Mouse (Mus musculus): ENCODE measurements around the gene Tatdn3. TPM values are rescaled to one million over a fixed set of nuclear protein-coding genes. Genes with fewer than 3 reads are reported as not detected.
"Not testable (repeated sequence)": the region's sequence is repeated elsewhere in the genome, so short reads cannot be mapped to it uniquely, and the experiment has no call there.

Gene Tatdn3
- total RNA-seq, 2 experiments from 2014 or later = 30.0 to 42.1 TPM

GRCm38 (mm10) chr1:191036554-191037334, 26.0 kb downstream of the Tatdn3 start, which contains the start of gene Spata45:
Gene Spata45, plus strand, starts transcription at chr1:191036639.
- no peak for DNase-seq (ENCODE audit: low spot score in 2 of 2)

- no peak for DNase-seq (ENCODE audit: low spot score in 2 of 2)
Observed at GRCm38 (mm10) chr1:191035649-191036048, 27.1 kb downstream of the Tatdn3 start.

GRCm38 (mm10) chr1:191030922-191031425, 31.8 kb downstream of the Tatdn3 start:
- DNase-seq (ENCODE audit: low spot score in 2 of 2) = not testable (repeated sequence)

- no peak for DNase-seq (ENCODE audit: low spot score in 2 of 2)
Observed at GRCm38 (mm10) chr1:191030182-191030581, 32.5 kb downstream of the Tatdn3 start.

- DNase-seq (ENCODE audit: low spot score in 2 of 2) = peak; percentile 95 to 99
Observed at GRCm38 (mm10) chr1:191026021-191026713, 36.6 kb downstream of the Tatdn3 start, which contains the start of gene Flvcr1. Gene Flvcr1, minus strand, starts transcription at chr1:191026158.

- peak in 1 of 2 experiments; percentile 33 for DNase-seq (ENCODE audit: low spot score in 2 of 2)
Observed at GRCm38 (mm10) chr1:191025016-191026012, 37.4 kb downstream of the Tatdn3 start.

GRCm38 (mm10) chr1:191023806-191024205, 38.9 kb downstream of the Tatdn3 start:
- DNase-seq (ENCODE audit: low spot score in 2 of 2) = not testable (repeated sequence)

- no peak for DNase-seq (ENCODE audit: low spot score in 2 of 2)
Observed at GRCm38 (mm10) chr1:191023140-191023539, 39.6 kb downstream of the Tatdn3 start.

- DNase-seq (ENCODE audit: low spot score in 2 of 2) = peak; percentile 19 to 74
Observed at GRCm38 (mm10) chr1:191021016-191021415, 41.7 kb downstream of the Tatdn3 start.

- DNase-seq (ENCODE audit: low spot score in 2 of 2) = peak; percentile 17 to 65
Observed at GRCm38 (mm10) chr1:191020217-191020924, 42.4 kb downstream of the Tatdn3 start.

GRCm38 (mm10) chr1:191019803-191020202, 42.9 kb downstream of the Tatdn3 start:
- no peak for DNase-seq (ENCODE audit: low spot score in 2 of 2)

- DNase-seq (ENCODE audit: low spot score in 2 of 2) = no peak
Observed at GRCm38 (mm10) chr1:191014271-191014670, 48.5 kb downstream of the Tatdn3 start.

- DNase-seq (ENCODE audit: low spot score in 2 of 2) = no peak
Observed at GRCm38 (mm10) chr1:191008707-191009106, 54.0 kb downstream of the Tatdn3 start.

- no peak for DNase-seq (ENCODE audit: low spot score in 2 of 2)
Observed at GRCm38 (mm10) chr1:191002201-191002600, 60.5 kb downstream of the Tatdn3 start.

- no peak for DNase-seq (ENCODE audit: low spot score in 2 of 2)
Observed at GRCm38 (mm10) chr1:191000686-191001085, 62.0 kb downstream of the Tatdn3 start.

- DNase-seq (ENCODE audit: low spot score in 2 of 2) = no peak
Observed at GRCm38 (mm10) chr1:190998027-190998426, 64.7 kb downstream of the Tatdn3 start.

- DNase-seq (ENCODE audit: low spot score in 2 of 2) = no peak
Observed at GRCm38 (mm10) chr1:190996346-190996877, 66.3 kb downstream of the Tatdn3 start.

Data from layer of hippocampus, postnatal 14 days (tissue).